Mouse (Mus musculus): ENCODE results near the gene Dpf3. TPM values are rescaled to one million over a fixed set of nuclear protein-coding genes. Genes with fewer than 3 reads are reported as not detected.

Dpf3 gene
- polyA plus RNA-seq, 1 experiment from 2014 or later, result 29.4 TPM

- Histone ChIP-seq H3K27me3 (ENCODE audit: insufficient read depth, poor library complexity, severe bottlenecking) (no peaks in the 10 kb centered on the region), H3K36me3 (peaks cover 4% of the 10 kb centered on the region; the same call in 1 of the 2 replicates), H3K9me3 (no peaks in the 10 kb centered on the region), H3K4me1 (peaks cover 69% of the 10 kb centered on the region), H3K4me3 (no peak overlapping the region), H3K27ac (peak overlapping the region; percentile 86)
- 66% methylated on average over 12 of the region's 12 CpGs for WGBS
- no peak for DNase-seq (ENCODE audit: low spot score)
These were observed 63.3 kb downstream of the Dpf3 start for GRCm38 (mm10) chr12:83424086-83424719.

GRCm38 (mm10) chr12:83420346-83420745 is 67.2 kb downstream of the Dpf3 start:
- no peak for DNase-seq (ENCODE audit: low spot score)
- 88% methylated on average over 5 of the region's 5 CpGs for WGBS
- H3K36me3 ChIP-seq, result peaks cover 4% of the 10 kb centered on the region; the same call in 1 of the 2 replicates

DNA sequence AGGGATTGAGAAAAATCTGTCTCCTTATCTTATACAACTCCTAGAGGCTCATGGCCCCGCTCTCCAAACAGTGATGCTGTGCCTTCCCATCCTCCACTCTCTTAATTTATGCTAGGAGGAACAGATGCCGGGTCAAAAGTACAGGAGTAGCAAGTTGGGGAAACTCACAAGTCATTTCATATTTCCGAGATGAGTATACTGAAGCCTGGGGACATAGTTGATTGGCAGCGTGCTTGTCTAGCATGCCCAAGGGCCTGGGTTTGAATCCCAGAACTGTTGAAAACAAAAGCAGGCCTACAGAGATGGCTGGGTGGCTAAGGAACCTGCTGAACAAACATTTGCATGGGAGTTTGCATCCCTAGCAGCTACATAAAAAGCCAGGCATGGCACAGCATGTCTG is 72.3 kb downstream of the Dpf3 start:
- Histone ChIP-seq H3K4me1 (peaks cover 46% of the 10 kb centered on the region), H3K9me3 (no peaks in the 10 kb centered on the region), H3K4me3 (no peak overlapping the region), H3K27ac (no peak overlapping the region), H3K27me3 (ENCODE audit: insufficient read depth, poor library complexity, severe bottlenecking) (no peaks in the 10 kb centered on the region), H3K36me3 (no peaks in the 10 kb centered on the region)
- DNase-seq (ENCODE audit: low spot score), result no peak
- WGBS, result 81% methylated on average over 4 of the region's 4 CpGs

More at GRCm38 (mm10) chr12:83420346-83420745, 67.2 kb downstream of the Dpf3 start:
- peaks cover 40% of the 10 kb centered on the region for H3K4me1 ChIP-seq
- no peaks in the 10 kb centered on the region for H3K9me3 ChIP-seq
- H3K27me3 ChIP-seq (ENCODE audit: insufficient read depth, poor library complexity, severe bottlenecking), result no peaks in the 10 kb centered on the region
- 0 out of 2 replicates have a peak overlapping the region, but pooled peaks have one; percentile 33 for H3K27ac ChIP-seq
- no peak overlapping the region for H3K4me3 ChIP-seq

DNA sequence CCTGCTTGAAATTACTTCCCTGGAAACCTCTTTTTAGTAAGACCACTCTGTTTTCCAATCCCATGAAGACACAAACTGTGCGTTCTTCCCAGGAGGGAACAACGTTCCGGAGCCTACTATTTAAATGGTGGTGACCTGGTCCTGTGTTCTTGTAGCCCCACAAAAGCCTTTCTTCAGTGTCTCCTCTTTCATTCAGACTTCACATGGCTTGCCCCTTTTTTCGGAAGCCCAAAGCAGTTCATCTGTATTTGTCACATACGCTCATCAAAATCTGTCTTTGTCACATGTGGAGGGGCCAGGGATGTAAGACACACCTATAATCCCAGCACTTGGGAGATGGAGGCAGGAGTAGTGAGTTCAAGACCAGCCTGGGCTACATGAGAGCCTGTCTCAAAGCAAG is 73.8 kb downstream of the Dpf3 start:
- Histone ChIP-seq H3K27me3 (ENCODE audit: insufficient read depth, poor library complexity, severe bottlenecking) (no peaks in the 10 kb centered on the region), H3K4me3 (no peak overlapping the region), H3K36me3 (no peaks in the 10 kb centered on the region), H3K4me1 (peaks cover 52% of the 10 kb centered on the region), H3K9me3 (no peaks in the 10 kb centered on the region), H3K27ac (peak overlapping the region; percentile 66; the same call in 1 of the 2 replicates)
- DNase-seq (ENCODE audit: low spot score), result no peak
- WGBS, result 90% methylated on average over 5 of the region's 5 CpGs

DNA sequence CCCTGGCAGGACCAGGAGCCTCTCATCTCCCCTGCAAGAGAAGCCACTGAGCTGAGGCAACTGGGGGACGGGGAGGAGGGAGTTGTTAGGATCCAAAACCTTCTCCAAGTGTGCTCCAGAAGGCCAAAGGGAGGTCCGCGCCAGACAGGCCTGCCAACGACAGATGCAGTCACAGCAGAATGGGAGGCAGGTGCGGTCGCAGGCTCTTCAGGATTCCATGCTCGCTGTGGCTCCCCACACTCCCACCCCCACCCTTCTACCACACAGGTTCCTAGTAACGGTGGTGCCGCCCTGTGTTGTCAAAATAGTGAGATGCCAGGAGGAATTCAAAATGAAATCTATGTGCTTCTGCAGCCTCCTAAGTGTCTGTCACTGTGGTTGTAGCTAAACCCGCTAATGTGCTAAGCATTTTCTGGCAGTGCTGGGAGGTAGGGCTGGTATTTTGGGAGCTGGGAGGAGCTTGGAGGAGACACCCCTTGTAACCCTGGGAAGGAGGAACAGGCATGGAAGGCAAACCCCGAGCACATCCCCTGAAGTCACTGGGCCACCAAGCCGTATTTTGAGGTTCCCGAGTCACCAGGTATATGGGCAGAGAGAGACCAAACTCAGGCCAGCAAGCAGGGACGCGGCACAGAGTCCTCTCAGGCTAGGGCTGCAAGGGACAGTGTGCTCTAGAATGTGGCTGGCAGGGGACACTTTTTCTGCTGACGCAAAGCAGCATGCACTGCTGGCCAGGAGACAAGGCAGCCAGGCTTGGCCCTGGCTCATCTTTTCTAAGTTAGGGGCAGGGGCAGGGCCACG is 75.6 kb downstream of the Dpf3 start:
- H3K4me3 ChIP-seq, result peak overlapping the region; percentile 9; the same call in 1 of the 2 replicates
- H3K9me3 ChIP-seq, result no peaks in the 10 kb centered on the region
- 39% methylated on average over 17 of the region's 17 CpGs for WGBS
- DNase-seq (ENCODE audit: low spot score), result no peak
- no peaks in the 10 kb centered on the region for H3K36me3 ChIP-seq
- peak overlapping the region; percentile 66 for H3K27ac ChIP-seq
- H3K4me1 ChIP-seq, result peaks cover 65% of the 10 kb centered on the region
- H3K27me3 ChIP-seq (ENCODE audit: insufficient read depth, poor library complexity, severe bottlenecking), result no peaks in the 10 kb centered on the region

DNA sequence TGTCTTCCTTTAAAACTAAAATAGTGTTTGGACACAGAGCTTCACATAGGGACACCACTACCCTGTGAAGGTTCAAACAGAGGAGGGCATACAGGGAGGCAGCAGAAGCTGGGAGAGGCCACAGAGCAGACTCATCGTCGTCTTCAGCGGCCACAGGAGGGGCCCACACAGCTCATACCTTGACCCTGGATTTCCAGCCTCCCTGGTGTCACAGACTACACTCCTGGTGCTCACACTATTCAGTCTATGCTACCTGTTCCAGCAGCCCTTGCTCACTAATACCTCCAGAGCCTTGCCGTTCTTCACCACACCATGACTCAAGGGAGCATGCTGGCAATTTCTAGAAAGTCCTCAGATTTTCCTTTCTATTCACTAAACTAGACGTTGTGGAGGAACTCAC is 76.5 kb downstream of the Dpf3 start:
- Histone ChIP-seq H3K4me3 (no peak overlapping the region), H3K27me3 (ENCODE audit: insufficient read depth, poor library complexity, severe bottlenecking) (no peaks in the 10 kb centered on the region), H3K36me3 (no peaks in the 10 kb centered on the region), H3K27ac (no peak overlapping the region), H3K9me3 (no peaks in the 10 kb centered on the region), H3K4me1 (peaks cover 70% of the 10 kb centered on the region)
- DNase-seq (ENCODE audit: low spot score), result no peak
- 73% methylated on average over 5 of the region's 5 CpGs for WGBS

- no peaks in the 10 kb centered on the region for H3K27me3 ChIP-seq (ENCODE audit: insufficient read depth, poor library complexity, severe bottlenecking)
- peaks cover 69% of the 10 kb centered on the region for H3K4me1 ChIP-seq
- H3K4me3 ChIP-seq, result no peak overlapping the region
- peak overlapping the region; percentile 42; the same call in 1 of the 2 replicates for H3K27ac ChIP-seq
- no peaks in the 10 kb centered on the region for H3K36me3 ChIP-seq
- H3K9me3 ChIP-seq, result no peaks in the 10 kb centered on the region
- no peak for DNase-seq (ENCODE audit: low spot score)
- 93% methylated on average over 12 of the region's 12 CpGs for WGBS
These were observed 82.0 kb downstream of the Dpf3 start for GRCm38 (mm10) chr12:83405374-83406125.

GRCm38 (mm10) chr12:83402270-83402669 is 85.2 kb downstream of the Dpf3 start:
- no peaks in the 10 kb centered on the region for H3K27me3 ChIP-seq (ENCODE audit: insufficient read depth, poor library complexity, severe bottlenecking)
- 55% methylated on average over 5 of the region's 5 CpGs for WGBS
- 0 out of 2 replicates have a peak overlapping the region, but pooled peaks have one; percentile 33 for H3K27ac ChIP-seq
- peaks cover 54% of the 10 kb centered on the region for H3K4me1 ChIP-seq
- H3K9me3 ChIP-seq, result no peaks in the 10 kb centered on the region
- no peaks in the 10 kb centered on the region for H3K36me3 ChIP-seq
- H3K4me3 ChIP-seq, result no peak overlapping the region
- DNase-seq (ENCODE audit: low spot score), result no peak

GRCm38 (mm10) chr12:83392011-83392410 is 95.5 kb downstream of the Dpf3 start:
- Histone ChIP-seq H3K4me3 (no peak overlapping the region), H3K4me1 (peaks cover 65% of the 10 kb centered on the region), H3K36me3 (peaks cover 5% of the 10 kb centered on the region; the same call in 1 of the 2 replicates), H3K27ac (no peak overlapping the region), H3K27me3 (ENCODE audit: insufficient read depth, poor library complexity, severe bottlenecking) (no peaks in the 10 kb centered on the region), H3K9me3 (no peaks in the 10 kb centered on the region)
- DNase-seq (ENCODE audit: low spot score), result no peak
- 85% methylated on average over 16 of the region's 16 CpGs for WGBS

DNA sequence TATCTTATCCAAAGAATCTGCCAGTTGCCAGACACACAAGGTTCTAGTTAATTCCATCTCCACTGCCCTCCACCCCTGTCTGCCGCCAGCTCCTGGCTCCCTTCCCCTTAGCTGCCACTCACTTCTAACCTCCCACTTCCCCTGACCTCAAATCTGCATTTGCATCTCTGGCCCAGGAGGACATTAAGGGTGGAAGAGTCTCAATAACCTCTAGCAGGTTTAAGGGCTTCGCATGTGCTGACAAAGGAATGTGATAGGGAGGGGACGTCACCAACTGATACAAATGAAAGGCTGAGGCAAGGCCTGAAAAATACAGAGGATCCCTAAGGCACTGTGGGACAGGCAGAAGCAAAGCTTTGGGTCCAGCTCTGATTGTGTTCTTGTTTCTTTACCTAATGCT is 100.0 kb downstream of the Dpf3 start:
- 11% methylated on average over 3 of the region's 3 CpGs for WGBS
- H3K4me1 ChIP-seq, result peaks cover 78% of the 10 kb centered on the region
- no peaks in the 10 kb centered on the region for H3K27me3 ChIP-seq (ENCODE audit: insufficient read depth, poor library complexity, severe bottlenecking)
- DNase-seq (ENCODE audit: low spot score), result no peak
- H3K9me3 ChIP-seq, result no peaks in the 10 kb centered on the region
- no peaks in the 10 kb centered on the region for H3K36me3 ChIP-seq
- no peak overlapping the region for H3K4me3 ChIP-seq
- peak overlapping the region; percentile 42; the same call in 1 of the 2 replicates for H3K27ac ChIP-seq

- no peak overlapping the region for H3K4me3 ChIP-seq
- H3K4me1 ChIP-seq, result peaks cover 46% of the 10 kb centered on the region
- no peaks in the 10 kb centered on the region for H3K36me3 ChIP-seq
- DNase-seq (ENCODE audit: low spot score), result no peak
- no peaks in the 10 kb centered on the region for H3K27me3 ChIP-seq (ENCODE audit: insufficient read depth, poor library complexity, severe bottlenecking)
- 89% methylated on average over 7 of the region's 7 CpGs for WGBS
- H3K27ac ChIP-seq, result no peak overlapping the region
- no peaks in the 10 kb centered on the region for H3K9me3 ChIP-seq
These were observed 106.4 kb downstream of the Dpf3 start for GRCm38 (mm10) chr12:83381072-83381471.

DNA sequence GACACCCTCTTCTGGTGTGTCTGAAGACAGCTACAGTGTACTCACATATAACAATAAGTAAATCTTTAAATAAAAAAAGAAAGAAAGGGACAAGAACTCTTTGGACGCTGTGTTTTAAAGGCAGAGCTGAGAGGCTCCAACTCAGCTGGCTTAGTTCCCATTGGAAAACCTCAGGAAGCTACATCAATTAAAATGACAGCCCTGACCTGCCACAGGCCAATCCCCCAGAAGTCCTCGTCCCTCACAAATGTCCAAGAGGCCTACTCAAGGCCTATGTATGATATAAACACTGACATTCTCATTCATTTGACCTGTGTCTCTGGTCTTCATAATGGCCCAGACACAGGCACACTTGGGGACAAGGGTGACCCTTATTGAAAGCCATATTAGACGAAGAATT is 107.5 kb downstream of the Dpf3 start:
- Histone ChIP-seq H3K9me3 (no peaks in the 10 kb centered on the region), H3K27ac (no peak overlapping the region), H3K4me3 (no peak overlapping the region), H3K4me1 (peaks cover 52% of the 10 kb centered on the region), H3K27me3 (ENCODE audit: insufficient read depth, poor library complexity, severe bottlenecking) (no peaks in the 10 kb centered on the region), H3K36me3 (no peaks in the 10 kb centered on the region)
- WGBS, result 75% methylated on average over 3 of the region's 3 CpGs
- DNase-seq (ENCODE audit: low spot score), result no peak
